Mouse (Mus musculus) hindbrain, embryonic 14.5 days (tissue): ENCODE measurements at regions not wholly inside any gene's neighbourhood (a gene's known extent, or its start where the extent isn't known, plus 50 kb on each side); places are given as distances from the start of the nearest gene placed in this dataset.

Experiments used
- ATAC-seq: fragments of 200-750 bp; cut with Nextera tagmentation; 2 replicates; pipeline ENCODE4 v1.8.0; 2017; ENCODE audit warnings: moderate number of reproducible peaks, mild to moderate bottlenecking, moderate TSS enrichment, moderate library complexity; ENCODE audit not compliant: low FRiP score
- DNase-seq: peaks from one replicate; pipeline ENCODE4 v3.0.0-alpha.2; 2015; ENCODE audit warnings: low spot score
- H3K27ac ChIP-seq: fragments of 300-500 bp; sonication (generic); 2 replicates; pipeline ENCODE4 v1.5.1; 2014; ENCODE audit warnings: mild to moderate bottlenecking, moderate library complexity
- H3K27me3 ChIP-seq: fragments of 300-500 bp; sonication (generic); 2 replicates; pipeline ENCODE4 v1.6.1; 2014; ENCODE audit warnings: mild to moderate bottlenecking, low read length, mixed read lengths; ENCODE audit not compliant: control insufficient read depth, insufficient read depth
- H3K36me3 ChIP-seq: fragments of 300-500 bp; sonication (generic); replicated peaks from 2 replicates; pipeline ENCODE4 v1.6.1; 2014; ENCODE audit not compliant: control insufficient read depth, insufficient read depth
- H3K4me1 ChIP-seq: fragments of 300-500 bp; sonication (generic); replicated peaks from 2 replicates; pipeline ENCODE4 v1.6.1; 2014; ENCODE audit warnings: antibody characterized with exemption, low read length, mixed read lengths; ENCODE audit not compliant: control insufficient read depth, insufficient read depth
- H3K4me2 ChIP-seq: fragments of 300-500 bp; sonication (generic); replicated peaks from 2 replicates; pipeline ENCODE4 v1.6.1; 2014; ENCODE audit warnings: mild to moderate bottlenecking, moderate library complexity
- H3K4me3 ChIP-seq: fragments of 300-500 bp; sonication (generic); replicated peaks from 2 replicates; pipeline ENCODE4 v1.5.1; 2014; ENCODE audit warnings: mild to moderate bottlenecking, low read length
- H3K9ac ChIP-seq: fragments of 300-500 bp; sonication (generic); 2 replicates; pipeline ENCODE4 v1.6.1; 2014
- H3K9me3 ChIP-seq: fragments of 300-500 bp; sonication (generic); 2 replicates; pipeline ENCODE4 v1.6.1; 2016; ENCODE audit warnings: low read length; ENCODE audit not compliant: control insufficient read depth
- WGBS: fragments of 180-500 bp; shearing (Covaris S2); extraction: QIAGEN DNeasy Blood & Tissue Kit; methylation state at CpG from one replicate; pipeline ENCODE4 v1.1.7; 2014; 5-methylcytosine and 5-hydroxymethylcytosine counted together

- Histone ChIP-seq H3K4me1 (peaks cover 22% of the 10 kb centered on the region), H3K36me3 (no peaks in the 10 kb centered on the region), H3K27me3 (no peaks in the 10 kb centered on the region; the same call in 1 of the 2 replicates), H3K27ac (no peak overlapping the region; the same call in 1 of the 2 replicates), H3K9ac (no peak overlapping the region), H3K4me2 (no peak overlapping the region), H3K4me3 (no peak overlapping the region), H3K9me3 (no peaks in the 10 kb centered on the region)
- ATAC-seq (no peak), DNase-seq (no peak)
- WGBS: 60% methylated on average over 5 of the region's 5 CpGs
Observed at GRCm38 (mm10) chr19:15802641-15803040, 144.5 kb downstream of the Psat1 start.

GRCm38 (mm10) chr19:15801811-15802486, 145.2 kb downstream of the Psat1 start:
- Histone ChIP-seq H3K36me3 (no peaks in the 10 kb centered on the region), H3K27ac (peak overlapping the region; percentile 82), H3K4me2 (peak overlapping the region; percentile 50), H3K27me3 (no peaks in the 10 kb centered on the region; the same call in 1 of the 2 replicates), H3K9me3 (no peaks in the 10 kb centered on the region), H3K4me1 (peaks cover 22% of the 10 kb centered on the region), H3K9ac (peak overlapping the region; percentile 49), H3K4me3 (peak overlapping the region; percentile 17)
- ATAC-seq (peak; percentile 83), DNase-seq (peak; percentile 93)
- WGBS: 6% methylated on average over 16 of the region's 17 CpGs

GRCm38 (mm10) chr19:15800856-15801706, 146.1 kb downstream of the Psat1 start:
- peaks cover 22% of the 10 kb centered on the region for H3K4me1 ChIP-seq
- peak overlapping the region; percentile 17 for H3K4me3 ChIP-seq
- peak overlapping the region; percentile 50 for H3K4me2 ChIP-seq
- peak overlapping the region; percentile 82 for H3K27ac ChIP-seq
- H3K9ac ChIP-seq: peak overlapping the region; percentile 49
- DNase-seq (peak; percentile 56), ATAC-seq (peak; percentile 83)
- WGBS: 19% methylated on average over 16 of the region's 16 CpGs
- H3K9me3 ChIP-seq: no peaks in the 10 kb centered on the region
- no peaks in the 10 kb centered on the region; the same call in 1 of the 2 replicates for H3K27me3 ChIP-seq
- H3K36me3 ChIP-seq: no peaks in the 10 kb centered on the region

GRCm38 (mm10) chr19:15796466-15796865, 150.7 kb downstream of the Psat1 start:
- no peak overlapping the region for H3K4me2 ChIP-seq
- WGBS: 59% methylated on average over 4 of the region's 4 CpGs

GRCm38 (mm10) chr19:15791942-15792341, 155.2 kb downstream of the Psat1 start:
- H3K4me2 ChIP-seq: 0 out of 2 replicates have a peak overlapping the region, but pooled peaks have one; percentile 46
- H3K27me3 ChIP-seq: no peaks in the 10 kb centered on the region
- no peak overlapping the region for H3K9ac ChIP-seq
- H3K4me1 ChIP-seq: peaks cover 15% of the 10 kb centered on the region
- no peaks in the 10 kb centered on the region for H3K36me3 ChIP-seq
- H3K27ac ChIP-seq: peak overlapping the region; percentile 74
- WGBS: 55% methylated on average over 4 of the region's 4 CpGs
- ATAC-seq (no peak), DNase-seq (no peak)
- H3K4me3 ChIP-seq: no peak overlapping the region
- H3K9me3 ChIP-seq: peaks cover 6% of the 10 kb centered on the region; the same call in 1 of the 2 replicates

More at GRCm38 (mm10) chr19:15796466-15796865, 150.7 kb downstream of the Psat1 start:
- Histone ChIP-seq H3K36me3 (no peaks in the 10 kb centered on the region), H3K27ac (no peak overlapping the region), H3K4me1 (peaks cover 12% of the 10 kb centered on the region), H3K9ac (no peak overlapping the region), H3K9me3 (no peaks in the 10 kb centered on the region), H3K4me3 (no peak overlapping the region), H3K27me3 (no peaks in the 10 kb centered on the region)
- ATAC-seq (no peak), DNase-seq (no peak)

- ATAC-seq: peak; percentile 68; the same call in 1 of the 2 replicates
- H3K4me1 ChIP-seq: peaks cover 15% of the 10 kb centered on the region
- peak overlapping the region; percentile 74; the same call in 1 of the 2 replicates for H3K27ac ChIP-seq
- no peak overlapping the region for H3K9ac ChIP-seq
- H3K36me3 ChIP-seq: no peaks in the 10 kb centered on the region
- H3K4me3 ChIP-seq: no peak overlapping the region
- WGBS: 33% methylated on average over 12 of the region's 12 CpGs
- H3K4me2 ChIP-seq: peak overlapping the region; percentile 46
- DNase-seq: no peak
- no peaks in the 10 kb centered on the region for H3K27me3 ChIP-seq
- H3K9me3 ChIP-seq: peaks cover 6% of the 10 kb centered on the region; the same call in 1 of the 2 replicates
Observed at GRCm38 (mm10) chr19:15791264-15791913, 155.7 kb downstream of the Psat1 start.

GRCm38 (mm10) chr19:15790620-15791263, 156.4 kb downstream of the Psat1 start:
- H3K9me3 ChIP-seq: peaks cover 6% of the 10 kb centered on the region; the same call in 1 of the 2 replicates
- ATAC-seq: peak; percentile 62; the same call in 1 of the 2 replicates
- DNase-seq: no peak
- H3K27me3 ChIP-seq: no peaks in the 10 kb centered on the region
- peak overlapping the region; percentile 32; the same call in 1 of the 2 replicates for H3K9ac ChIP-seq
- peak overlapping the region; percentile 46 for H3K4me2 ChIP-seq
- peak overlapping the region; percentile 74 for H3K27ac ChIP-seq
- WGBS: 18% methylated on average over 13 of the region's 13 CpGs
- H3K36me3 ChIP-seq: no peaks in the 10 kb centered on the region
- H3K4me1 ChIP-seq: peaks cover 15% of the 10 kb centered on the region
- H3K4me3 ChIP-seq: no peak overlapping the region

- Histone ChIP-seq H3K9me3 (peaks cover 6% of the 10 kb centered on the region; the same call in 1 of the 2 replicates), H3K4me3 (no peak overlapping the region), H3K27me3 (no peaks in the 10 kb centered on the region), H3K27ac (no peak overlapping the region), H3K36me3 (no peaks in the 10 kb centered on the region), H3K4me2 (no peak overlapping the region), H3K9ac (no peak overlapping the region), H3K4me1 (peaks cover 15% of the 10 kb centered on the region)
- no peak for DNase-seq
- ATAC-seq: no peak
- 83% methylated on average over 5 of the region's 5 CpGs for WGBS
Observed at GRCm38 (mm10) chr19:15789741-15790140, 157.4 kb downstream of the Psat1 start.
